Mouse (Mus musculus) bone marrow macrophage, adult 2 months (primary cell): ENCODE results near the gene Pbx3. TPM values are rescaled to one million over a fixed set of nuclear protein-coding genes. Genes with fewer than 3 reads are reported as not detected.

Experiments
- H3K27ac ChIP-seq: 2 replicates; pipeline ENCODE4 v1.5.1; 2012; ENCODE audit warnings: low read depth, low read length; ENCODE audit not compliant: insufficient read depth
- H3K4me1 ChIP-seq: 2 replicates; pipeline ENCODE4 v1.6.1; 2012; ENCODE audit warnings: low read length; ENCODE audit not compliant: control insufficient read depth, insufficient read depth
- H3K4me3 ChIP-seq: 2 replicates; pipeline ENCODE4 v1.5.1; 2012; ENCODE audit warnings: mild to moderate bottlenecking, low read length, moderate library complexity; ENCODE audit not compliant: insufficient read depth
- CTCF ChIP-seq: IDR thresholded peaks from 2 replicates; pipeline ENCODE4 v1.5.1; 2012; ENCODE audit warnings: low read depth, mild to moderate bottlenecking, low read length, moderate library complexity
- POLR2A ChIP-seq: IDR thresholded peaks from 2 replicates; pipeline ENCODE4 v1.6.1; 2012; ENCODE audit warnings: mild to moderate bottlenecking, low read depth, low read length, borderline replicate concordance
- polyA plus RNA-seq: library from polyadenylated mRNA; stranded (reverse); fragments of >200 nt; gene quantifications from 2 replicates; pipeline ENCODE4 v1.2.4, GENCODE M21; 2012; ENCODE audit not compliant: missing spikeins, insufficient read depth, insufficient read length

Gene Pbx3
- polyA plus RNA-seq, 1 experiment, result 13.4 TPM

- Histone ChIP-seq H3K27ac (no peak overlapping the region), H3K4me1 (peaks cover 6% of the 10 kb centered on the region; the same call in 1 of the 2 replicates), H3K4me3 (no peak overlapping the region)
- TF ChIP-seq CTCF (no peak), POLR2A (no peak)
These were observed 944 bp upstream of the Pbx3 start for GRCm38 (mm10) chr2:34373886-34374285.

- TF ChIP-seq POLR2A, result no peak
- TF ChIP-seq CTCF, result no peak
- peaks cover 6% of the 10 kb centered on the region; the same call in 1 of the 2 replicates for H3K4me1 ChIP-seq
- peak overlapping the region; percentile 84 for H3K4me3 ChIP-seq
- peak overlapping the region; percentile 53 for H3K27ac ChIP-seq
These were observed 1.3 kb downstream of the Pbx3 start for GRCm38 (mm10) chr2:34371441-34372304.

GRCm38 (mm10) chr2:34370725-34371440 lies 2.1 kb downstream of the Pbx3 start:
- TF ChIP-seq POLR2A, result no peak
- TF ChIP-seq CTCF, result no peak
- Histone ChIP-seq H3K27ac (no peak overlapping the region), H3K4me1 (peaks cover 6% of the 10 kb centered on the region; the same call in 1 of the 2 replicates), H3K4me3 (peak overlapping the region; percentile 84)

- Histone ChIP-seq H3K4me3 (peak overlapping the region; percentile 84; the same call in 1 of the 2 replicates), H3K4me1 (peaks cover 6% of the 10 kb centered on the region; the same call in 1 of the 2 replicates), H3K27ac (no peak overlapping the region)
- no peak for TF ChIP-seq CTCF
- TF ChIP-seq POLR2A, result no peak
These were observed 2.6 kb downstream of the Pbx3 start for GRCm38 (mm10) chr2:34370349-34370724.

- no peak for TF ChIP-seq POLR2A
- TF ChIP-seq CTCF, result no peak
- no peak overlapping the region for H3K27ac ChIP-seq
- no peak overlapping the region for H3K4me3 ChIP-seq
- peaks cover 9% of the 10 kb centered on the region for H3K4me1 ChIP-seq
These were observed 4.5 kb downstream of the Pbx3 start for GRCm38 (mm10) chr2:34368396-34368795.

- TF ChIP-seq CTCF (no peak), POLR2A (no peak)
- Histone ChIP-seq H3K27ac (no peak overlapping the region), H3K4me1 (peaks cover 9% of the 10 kb centered on the region), H3K4me3 (no peak overlapping the region)
These were observed 5.9 kb downstream of the Pbx3 start for GRCm38 (mm10) chr2:34367024-34367423.

GRCm38 (mm10) chr2:34363678-34364077 lies 9.3 kb downstream of the Pbx3 start:
- peaks cover 8% of the 10 kb centered on the region for H3K4me1 ChIP-seq
- H3K4me3 ChIP-seq, result no peak overlapping the region
- no peak overlapping the region for H3K27ac ChIP-seq
- no peak for TF ChIP-seq POLR2A
- TF ChIP-seq CTCF, result no peak

GRCm38 (mm10) chr2:34355801-34356211 lies 17.1 kb downstream of the Pbx3 start:
- TF ChIP-seq CTCF, result no peak
- no peak for TF ChIP-seq POLR2A
- Histone ChIP-seq H3K4me3 (no peak overlapping the region), H3K27ac (no peak overlapping the region), H3K4me1 (peaks cover 6% of the 10 kb centered on the region)

GRCm38 (mm10) chr2:34352006-34352405 lies 20.9 kb downstream of the Pbx3 start:
- no peak for TF ChIP-seq POLR2A
- no peak for TF ChIP-seq CTCF
- Histone ChIP-seq H3K4me3 (no peak overlapping the region), H3K27ac (no peak overlapping the region), H3K4me1 (peaks cover 2% of the 10 kb centered on the region; the same call in 1 of the 2 replicates)

GRCm38 (mm10) chr2:34347096-34347495 lies 25.8 kb downstream of the Pbx3 start:
- peaks cover 2% of the 10 kb centered on the region; the same call in 1 of the 2 replicates for H3K4me1 ChIP-seq
- no peak overlapping the region for H3K4me3 ChIP-seq
- no peak overlapping the region for H3K27ac ChIP-seq
- TF ChIP-seq CTCF (no peak), POLR2A (no peak)
